Mouse (Mus musculus): ENCODE results near the gene Rgs6. TPM values are rescaled to one million over a fixed set of nuclear protein-coding genes. Genes with fewer than 3 reads are reported as not detected.

Rgs6 gene
- total and polyA plus RNA-seq, 3 experiments = 7.3 to 12.6 (median 10.2) TPM

GRCm38 (mm10) chr12:83136460-83136859, 548.4 kb downstream of the Rgs6 start:
- no peak overlapping the region for H3K9ac ChIP-seq (ENCODE audit: low read depth, low read length)
- H3K27ac ChIP-seq = no peak overlapping the region
- intact Hi-C loops (cut with DNase I) = no loop called here
- 85% methylated on average over 2 of the region's 2 CpGs for WGBS
- peaks cover 11% of the 10 kb centered on the region; the same call in 1 of the 2 replicates for H3K4me1 ChIP-seq (ENCODE audit: control insufficient read depth, insufficient read depth, low read length)
- no peaks in the 10 kb centered on the region for H3K27me3 ChIP-seq (ENCODE audit: control insufficient read depth, insufficient read depth, low read length)
- no peaks in the 10 kb centered on the region for H3K79me2 ChIP-seq (replicated peaks; ENCODE audit: control insufficient read depth, insufficient read depth, low read length)
- no peak for DNase-seq
- TF ChIP-seq POLR2A (IDR thresholded peaks at IDR 0.05; ENCODE audit: insufficient read depth, low read depth, low read length) (no peak), EP300 (IDR thresholded peaks at IDR 0.05; ENCODE audit: insufficient read depth, low read depth, low read length) (no peak), CTCF (IDR thresholded peaks at IDR 0.05) (no peak)
- no peak overlapping the region for H3K4me3 ChIP-seq
- no peaks in the 10 kb centered on the region for H3K36me3 ChIP-seq (ENCODE audit: control insufficient read depth, insufficient read depth, low read length)

DNA sequence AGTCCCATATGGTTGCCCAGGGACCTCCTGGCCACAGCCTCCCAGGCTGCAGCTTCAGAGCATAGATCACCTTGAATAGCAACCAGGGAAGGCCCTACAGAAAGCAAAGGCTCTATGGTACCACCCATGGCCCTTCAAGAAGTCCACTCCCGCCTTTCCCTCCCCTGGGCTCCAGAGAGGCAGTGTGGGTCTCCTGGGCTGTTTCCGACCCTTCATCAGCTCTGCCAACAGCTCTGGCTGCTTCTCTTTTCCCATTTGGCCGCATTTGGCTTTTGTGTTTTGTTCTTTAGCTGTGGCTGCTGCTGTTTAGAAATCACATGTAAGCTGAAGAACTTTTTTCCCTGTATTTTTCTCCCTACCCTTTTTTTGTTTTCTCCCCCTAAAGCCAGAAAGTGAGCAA, 548.9 kb downstream of the Rgs6 start:
- Histone ChIP-seq H3K9ac (ENCODE audit: low read depth, low read length) (no peak overlapping the region), H3K27ac (no peak overlapping the region)
- 78% methylated on average over 3 of the region's 3 CpGs for WGBS

GRCm38 (mm10) chr12:83141164-83141563, 553.1 kb downstream of the Rgs6 start:
- Histone ChIP-seq H3K4me3 (no peak overlapping the region), H3K36me3 (ENCODE audit: control insufficient read depth, insufficient read depth, low read length) (no peaks in the 10 kb centered on the region), H3K79me2 (replicated peaks; ENCODE audit: control insufficient read depth, insufficient read depth, low read length) (no peaks in the 10 kb centered on the region), H3K4me1 (ENCODE audit: control insufficient read depth, insufficient read depth, low read length) (peaks cover 7% of the 10 kb centered on the region), H3K27me3 (ENCODE audit: control insufficient read depth, insufficient read depth, low read length) (no peaks in the 10 kb centered on the region), H3K27ac (no peak overlapping the region), H3K9ac (ENCODE audit: low read depth, low read length) (no peak overlapping the region)
- DNase-seq = no peak
- TF ChIP-seq CTCF (IDR thresholded peaks at IDR 0.05) = no peak
- no peak for TF ChIP-seq POLR2A (IDR thresholded peaks at IDR 0.05; ENCODE audit: insufficient read depth, low read depth, low read length)
- no peak for TF ChIP-seq EP300 (IDR thresholded peaks at IDR 0.05; ENCODE audit: insufficient read depth, low read depth, low read length)
- intact Hi-C loops (cut with DNase I) = no loop called here
- WGBS = 49% methylated on average over 2 of the region's 2 CpGs

More for the DNA sequence above, 548.9 kb downstream of the Rgs6 start:
- TF ChIP-seq CTCF (IDR thresholded peaks at IDR 0.05) = no peak
- TF ChIP-seq EP300 (IDR thresholded peaks at IDR 0.05; ENCODE audit: insufficient read depth, low read depth, low read length) = no peak
- TF ChIP-seq POLR2A (IDR thresholded peaks at IDR 0.05; ENCODE audit: insufficient read depth, low read depth, low read length) = no peak
- Histone ChIP-seq H3K4me3 (no peak overlapping the region), H3K79me2 (replicated peaks; ENCODE audit: control insufficient read depth, insufficient read depth, low read length) (no peaks in the 10 kb centered on the region), H3K4me1 (ENCODE audit: control insufficient read depth, insufficient read depth, low read length) (peaks cover 11% of the 10 kb centered on the region; the same call in 1 of the 2 replicates), H3K36me3 (ENCODE audit: control insufficient read depth, insufficient read depth, low read length) (no peaks in the 10 kb centered on the region), H3K27me3 (ENCODE audit: control insufficient read depth, insufficient read depth, low read length) (no peaks in the 10 kb centered on the region)
- DNase-seq = no peak
- intact Hi-C loops (cut with DNase I) = no loop called here

DNA sequence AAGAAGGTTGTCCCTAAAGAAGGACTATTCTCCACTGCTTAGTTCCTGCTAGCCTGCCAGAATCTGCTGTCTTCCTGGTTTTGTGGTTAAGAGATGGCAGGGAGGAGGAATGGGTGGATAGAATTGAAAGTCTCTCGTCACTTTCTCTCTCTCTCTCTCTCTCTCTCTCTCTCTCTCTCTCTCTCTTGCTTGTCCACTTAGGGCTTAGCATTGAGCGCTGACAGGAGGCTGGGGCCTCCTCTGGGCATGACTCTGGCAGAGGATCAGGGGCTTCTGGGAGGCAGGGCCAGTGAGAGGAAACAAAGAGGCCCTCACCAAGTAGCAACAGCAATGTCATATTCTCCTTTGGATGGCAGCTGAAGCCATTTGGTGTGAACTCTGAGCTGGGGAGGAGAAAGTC, 554.4 kb downstream of the Rgs6 start:
- intact Hi-C loops (cut with DNase I) = no loop called here
- TF ChIP-seq POLR2A (IDR thresholded peaks at IDR 0.05; ENCODE audit: insufficient read depth, low read depth, low read length) (no peak), CTCF (IDR thresholded peaks at IDR 0.05) (no peak), EP300 (IDR thresholded peaks at IDR 0.05; ENCODE audit: insufficient read depth, low read depth, low read length) (no peak)
- H3K27me3 ChIP-seq (ENCODE audit: control insufficient read depth, insufficient read depth, low read length) = no peaks in the 10 kb centered on the region
- H3K4me1 ChIP-seq (ENCODE audit: control insufficient read depth, insufficient read depth, low read length) = peaks cover 10% of the 10 kb centered on the region
- WGBS = 41% methylated on average over 2 of the region's 2 CpGs
- no peak overlapping the region for H3K9ac ChIP-seq (ENCODE audit: low read depth, low read length)
- DNase-seq = no peak
- H3K27ac ChIP-seq = no peak overlapping the region
- H3K36me3 ChIP-seq (ENCODE audit: control insufficient read depth, insufficient read depth, low read length) = no peaks in the 10 kb centered on the region
- no peak overlapping the region for H3K4me3 ChIP-seq
- H3K79me2 ChIP-seq (replicated peaks; ENCODE audit: control insufficient read depth, insufficient read depth, low read length) = no peaks in the 10 kb centered on the region

DNA sequence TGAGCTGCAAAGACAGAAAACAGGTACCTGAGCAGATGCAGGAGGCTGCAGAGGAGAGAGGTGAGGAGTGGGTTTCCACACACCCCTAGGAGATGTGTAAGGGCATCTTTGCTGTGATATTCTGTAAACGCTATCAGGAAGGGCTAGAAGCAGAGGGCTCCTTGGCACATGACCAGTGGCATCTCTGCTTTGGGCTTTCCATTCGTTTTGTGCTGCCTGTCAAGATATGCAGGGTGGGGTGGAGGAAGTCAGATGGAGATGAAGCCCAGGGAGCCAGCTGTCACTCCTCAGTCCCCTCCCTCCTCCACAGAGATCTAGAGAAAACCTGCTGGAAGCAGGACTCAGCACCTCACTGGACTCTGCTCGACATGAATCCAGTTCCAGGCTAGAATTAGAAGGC, 555.0 kb downstream of the Rgs6 start:
- TF ChIP-seq POLR2A (IDR thresholded peaks at IDR 0.05; ENCODE audit: insufficient read depth, low read depth, low read length) (no peak), CTCF (IDR thresholded peaks at IDR 0.05) (no peak), EP300 (IDR thresholded peaks at IDR 0.05; ENCODE audit: insufficient read depth, low read depth, low read length) (no peak)
- Histone ChIP-seq H3K36me3 (ENCODE audit: control insufficient read depth, insufficient read depth, low read length) (no peaks in the 10 kb centered on the region), H3K9ac (ENCODE audit: low read depth, low read length) (no peak overlapping the region), H3K27me3 (ENCODE audit: control insufficient read depth, insufficient read depth, low read length) (no peaks in the 10 kb centered on the region), H3K4me3 (no peak overlapping the region), H3K79me2 (replicated peaks; ENCODE audit: control insufficient read depth, insufficient read depth, low read length) (no peaks in the 10 kb centered on the region), H3K4me1 (ENCODE audit: control insufficient read depth, insufficient read depth, low read length) (peaks cover 10% of the 10 kb centered on the region), H3K27ac (no peak overlapping the region)
- no peak for DNase-seq
- intact Hi-C loops (cut with DNase I) = no loop called here
- 21% methylated on average over 3 of the region's 3 CpGs for WGBS

GRCm38 (mm10) chr12:83143574-83143973, 555.5 kb downstream of the Rgs6 start:
- H3K36me3 ChIP-seq (ENCODE audit: control insufficient read depth, insufficient read depth, low read length) = no peaks in the 10 kb centered on the region
- H3K9ac ChIP-seq (ENCODE audit: low read depth, low read length) = no peak overlapping the region
- peaks cover 10% of the 10 kb centered on the region for H3K4me1 ChIP-seq (ENCODE audit: control insufficient read depth, insufficient read depth, low read length)
- 82% methylated on average over 1 of the region's 1 CpGs for WGBS
- H3K27ac ChIP-seq = no peak overlapping the region
- H3K4me3 ChIP-seq = no peak overlapping the region
- intact Hi-C loops (cut with DNase I) = no loop called here
- no peak for TF ChIP-seq POLR2A (IDR thresholded peaks at IDR 0.05; ENCODE audit: insufficient read depth, low read depth, low read length)
- no peak for TF ChIP-seq EP300 (IDR thresholded peaks at IDR 0.05; ENCODE audit: insufficient read depth, low read depth, low read length)
- no peak for TF ChIP-seq CTCF (IDR thresholded peaks at IDR 0.05)
- no peaks in the 10 kb centered on the region for H3K27me3 ChIP-seq (ENCODE audit: control insufficient read depth, insufficient read depth, low read length)
- H3K79me2 ChIP-seq (replicated peaks; ENCODE audit: control insufficient read depth, insufficient read depth, low read length) = no peaks in the 10 kb centered on the region
- no peak for DNase-seq

Data from heart, adult 2 months (tissue).